Mouse (Mus musculus) heart, postnatal 0 days (tissue): ENCODE measurements around the gene Mccc1.

ENCODE experiments used
- CTCF ChIP-seq: IDR thresholded peaks from 2 replicates; pipeline ENCODE4 v1.5.1; 2016; ENCODE audit warnings: antibody characterized with exemption, control low read depth, low read depth
- EP300 ChIP-seq: IDR thresholded peaks from 2 replicates; pipeline ENCODE4 v1.6.1; 2016; ENCODE audit warnings: antibody characterized with exemption, low read depth

- TF ChIP-seq EP300 (no peak), CTCF (no peak)
These were observed 67.1 kb downstream of the Mccc1 start for GRCm38 (mm10) chr3:35933405-35933777.
